Mouse (Mus musculus) erythroblast, embryonic 14.5 days (primary cell): ENCODE data around the gene Slc25a21. TPM values are rescaled to one million over a fixed set of nuclear protein-coding genes. Genes with fewer than 3 reads are reported as not detected.

Experiments
- H3K27me3 ChIP-seq: 2 replicates; pipeline ENCODE4 v1.6.1; 2012; ENCODE audit warnings: inconsistent platforms; ENCODE audit not compliant: control insufficient read depth
- H3K36me3 ChIP-seq: 2 replicates; pipeline ENCODE4 v1.6.1; 2012; ENCODE audit warnings: mild to moderate bottlenecking, inconsistent platforms; ENCODE audit not compliant: control insufficient read depth
- H3K4me1 ChIP-seq: 2 replicates; pipeline ENCODE4 v1.6.1; 2012; ENCODE audit warnings: inconsistent platforms; ENCODE audit not compliant: control insufficient read depth
- H3K4me3 ChIP-seq: replicated peaks from 2 replicates; pipeline ENCODE3; 2012; ENCODE audit warnings: moderate library complexity, mild to moderate bottlenecking, inconsistent platforms
- H3K9me3 ChIP-seq: 2 replicates; pipeline ENCODE4 v1.6.1; 2012; ENCODE audit warnings: low read length, inconsistent platforms, mixed read lengths; ENCODE audit not compliant: control insufficient read depth
- GATA1 ChIP-seq: IDR thresholded peaks from 2 replicates; pipeline ENCODE4 v1.6.1; 2012; ENCODE audit warnings: low read length, inconsistent platforms, mixed read lengths
- TAL1 ChIP-seq: IDR thresholded peaks from 3 replicates; pipeline ENCODE4 v1.6.1; 2012; ENCODE audit warnings: low read length, inconsistent platforms, mixed read lengths
- polyA plus RNA-seq: library from polyadenylated mRNA; stranded (reverse); fragments of >175 nt; gene quantifications from 2 replicates; pipeline ENCODE4 v1.2.3, GENCODE M21; 2012

Slc25a21 gene
- polyA plus RNA-seq, 1 experiment: 5.0 TPM

DNA sequence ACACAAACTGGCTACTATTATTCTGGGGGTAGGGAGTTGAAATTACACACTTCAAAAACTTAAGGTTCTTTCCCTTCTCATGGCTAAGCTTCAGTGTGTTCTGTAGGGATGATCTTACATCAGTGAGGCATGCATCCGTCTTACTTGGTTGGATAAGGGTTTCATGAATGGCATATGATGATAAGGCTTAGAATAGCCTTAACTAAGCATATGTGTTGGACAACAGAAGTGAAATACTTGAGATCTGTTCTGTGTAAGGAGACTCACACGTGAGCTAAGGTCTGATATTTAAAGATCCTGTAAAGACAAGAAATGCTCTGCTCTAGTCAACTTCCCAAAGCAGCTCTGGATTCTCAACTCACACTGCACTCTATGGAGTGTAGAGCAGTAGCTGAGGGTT, 11.1 kb downstream of the Slc25a21 start:
- Histone ChIP-seq H3K36me3 (peaks cover 13% of the 10 kb centered on the region), H3K9me3 (no peaks in the 10 kb centered on the region), H3K4me1 (peaks cover 49% of the 10 kb centered on the region), H3K27me3 (no peaks in the 10 kb centered on the region), H3K4me3 (no peak overlapping the region)
- TF ChIP-seq TAL1 (no peak), GATA1 (no peak)

DNA sequence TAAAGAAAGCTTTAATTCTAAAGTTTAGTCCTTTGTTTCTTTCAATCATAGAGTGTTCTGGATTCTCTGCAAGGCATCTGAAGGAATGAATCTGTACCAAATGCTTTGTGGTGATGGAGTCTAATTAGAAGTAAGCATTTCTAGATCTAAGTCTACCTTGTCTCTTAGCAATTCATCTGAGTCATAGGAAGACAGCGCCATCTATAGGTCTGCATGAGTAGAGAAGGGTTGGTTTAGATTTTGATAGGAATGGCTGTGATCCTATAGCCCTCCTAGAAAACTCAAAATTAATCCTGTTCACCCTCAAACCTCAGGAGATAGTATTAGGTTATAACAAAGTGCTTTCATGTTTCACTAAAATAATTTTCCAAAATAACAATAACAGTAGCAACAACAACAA, 11.8 kb downstream of the Slc25a21 start:
- Histone ChIP-seq H3K4me3 (no peak overlapping the region), H3K36me3 (peaks cover 12% of the 10 kb centered on the region), H3K4me1 (peaks cover 52% of the 10 kb centered on the region), H3K9me3 (no peaks in the 10 kb centered on the region), H3K27me3 (no peaks in the 10 kb centered on the region)
- TF ChIP-seq TAL1 (no peak), GATA1 (no peak)

DNA sequence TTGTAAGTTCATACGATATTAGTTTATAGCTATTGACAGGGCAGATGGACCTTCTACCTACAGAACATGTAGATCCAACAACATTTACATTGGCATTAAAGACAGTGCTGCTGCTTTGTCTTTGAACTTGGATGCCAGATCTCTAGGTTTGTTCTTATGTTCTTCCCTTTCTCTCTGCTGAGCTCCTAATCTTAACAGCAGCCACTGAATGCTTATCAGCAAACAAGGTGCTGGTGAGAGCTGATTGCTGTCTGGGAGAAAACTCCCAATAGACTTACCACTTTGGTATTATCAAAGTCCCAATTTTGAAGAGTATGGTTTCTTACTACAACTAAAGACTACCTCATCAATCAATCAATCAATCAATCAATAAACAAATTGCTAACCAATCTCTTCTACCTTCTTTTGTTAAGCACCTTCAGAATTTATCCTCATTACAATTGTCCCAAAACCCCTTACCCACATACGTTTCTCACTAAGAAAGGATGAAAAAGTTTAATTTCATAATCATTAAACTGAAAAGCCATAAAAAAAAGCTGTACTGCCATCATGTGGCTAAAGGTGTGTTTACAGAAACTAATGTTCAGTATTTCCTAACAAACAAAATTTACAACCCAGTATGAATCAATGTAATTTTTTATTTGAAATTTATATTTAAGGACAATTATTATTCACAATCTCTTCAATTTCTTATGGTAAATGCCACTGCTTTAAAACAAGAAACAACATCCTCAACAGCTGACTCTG, 12.7 kb downstream of the Slc25a21 start:
- H3K4me3 ChIP-seq: peak overlapping the region; percentile 23
- no peaks in the 10 kb centered on the region for H3K27me3 ChIP-seq
- peaks cover 12% of the 10 kb centered on the region for H3K36me3 ChIP-seq
- H3K9me3 ChIP-seq: no peaks in the 10 kb centered on the region
- peak; percentile 74 for TF ChIP-seq GATA1
- TF ChIP-seq TAL1: peak; percentile 63
- H3K4me1 ChIP-seq: peaks cover 58% of the 10 kb centered on the region

DNA sequence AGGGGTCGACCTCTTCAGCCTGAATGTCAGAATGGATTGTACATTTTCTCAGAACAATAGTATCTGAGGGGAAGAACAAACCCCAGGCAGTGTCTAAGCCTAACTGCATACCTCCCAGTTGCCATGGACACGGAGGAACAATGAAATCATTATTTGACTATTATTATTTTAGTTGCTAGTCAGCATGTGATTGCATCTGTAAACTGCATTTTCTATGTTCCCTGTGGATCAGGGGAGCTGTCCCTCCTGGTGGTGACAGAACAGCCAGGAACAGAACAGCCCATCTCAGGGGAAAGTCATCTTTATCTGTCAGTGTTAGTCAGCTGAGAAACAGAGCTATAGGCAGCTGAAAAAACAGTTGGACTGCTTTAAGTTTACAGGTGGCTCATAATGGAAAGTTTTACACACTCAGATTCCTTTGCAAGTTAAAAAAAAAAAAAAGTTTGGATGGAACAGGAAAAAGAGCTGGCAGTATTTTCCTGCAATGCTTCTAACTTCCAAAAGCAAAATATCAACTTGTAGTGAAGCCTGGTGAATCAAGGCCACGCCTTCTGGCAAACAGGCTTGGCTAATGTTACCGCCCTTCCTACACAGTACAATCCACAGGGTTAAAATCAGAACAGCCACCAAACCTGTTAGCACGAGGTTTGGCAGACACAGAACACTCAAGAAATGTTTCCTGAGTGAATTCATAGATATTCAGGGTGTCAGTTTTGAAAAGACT, 17.6 kb downstream of the Slc25a21 start:
- H3K4me3 ChIP-seq: no peak overlapping the region
- H3K36me3 ChIP-seq: peaks cover 18% of the 10 kb centered on the region
- H3K27me3 ChIP-seq: no peaks in the 10 kb centered on the region
- no peaks in the 10 kb centered on the region for H3K9me3 ChIP-seq
- TF ChIP-seq TAL1: no peak
- TF ChIP-seq GATA1: no peak
- H3K4me1 ChIP-seq: peaks cover 36% of the 10 kb centered on the region

DNA sequence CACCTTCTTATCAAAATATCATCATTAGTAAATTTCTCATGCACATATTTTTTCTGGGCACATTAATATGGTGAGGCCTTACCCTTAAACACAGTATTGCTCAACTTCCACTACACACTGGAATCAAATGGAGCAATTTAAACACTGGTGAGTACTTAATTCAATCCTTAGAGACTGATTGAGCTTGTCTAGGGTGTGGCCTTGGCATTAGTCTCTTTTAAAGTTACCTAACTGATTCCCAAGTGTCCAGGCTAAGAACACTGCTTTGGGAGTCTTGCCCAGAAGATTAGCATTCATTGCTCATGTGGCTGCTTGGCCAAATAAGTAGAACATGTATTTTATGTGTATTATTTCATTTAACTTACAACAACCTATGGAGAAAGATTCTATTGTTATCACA, 18.5 kb downstream of the Slc25a21 start:
- H3K36me3 ChIP-seq: peaks cover 16% of the 10 kb centered on the region
- H3K4me1 ChIP-seq: peaks cover 28% of the 10 kb centered on the region
- TF ChIP-seq GATA1 (no peak), TAL1 (no peak)
- no peaks in the 10 kb centered on the region for H3K27me3 ChIP-seq
- H3K9me3 ChIP-seq: no peaks in the 10 kb centered on the region
- no peak overlapping the region for H3K4me3 ChIP-seq

DNA sequence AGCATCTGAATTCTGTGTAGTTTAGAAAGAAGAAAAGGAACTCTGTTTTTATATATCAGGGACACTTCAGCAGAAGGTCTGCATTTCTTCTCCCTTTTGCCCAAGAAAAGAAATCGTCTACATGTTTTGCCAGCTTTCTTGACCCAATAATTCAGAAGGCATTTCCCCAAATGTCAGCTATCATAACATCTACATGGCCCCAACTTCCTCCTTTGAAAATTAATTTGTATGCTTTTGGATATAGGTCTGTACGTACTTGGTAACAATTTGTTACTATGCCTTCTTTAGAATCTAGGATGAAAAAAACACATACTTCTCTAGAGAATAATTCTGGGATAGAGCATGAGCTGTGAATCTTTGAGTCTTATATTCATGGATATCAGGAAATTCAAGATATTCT, 34.0 kb downstream of the Slc25a21 start:
- Histone ChIP-seq H3K9me3 (no peaks in the 10 kb centered on the region), H3K27me3 (no peaks in the 10 kb centered on the region), H3K4me1 (peaks cover 8% of the 10 kb centered on the region), H3K4me3 (no peak overlapping the region), H3K36me3 (peaks cover 42% of the 10 kb centered on the region)
- TF ChIP-seq TAL1: no peak
- no peak for TF ChIP-seq GATA1

DNA sequence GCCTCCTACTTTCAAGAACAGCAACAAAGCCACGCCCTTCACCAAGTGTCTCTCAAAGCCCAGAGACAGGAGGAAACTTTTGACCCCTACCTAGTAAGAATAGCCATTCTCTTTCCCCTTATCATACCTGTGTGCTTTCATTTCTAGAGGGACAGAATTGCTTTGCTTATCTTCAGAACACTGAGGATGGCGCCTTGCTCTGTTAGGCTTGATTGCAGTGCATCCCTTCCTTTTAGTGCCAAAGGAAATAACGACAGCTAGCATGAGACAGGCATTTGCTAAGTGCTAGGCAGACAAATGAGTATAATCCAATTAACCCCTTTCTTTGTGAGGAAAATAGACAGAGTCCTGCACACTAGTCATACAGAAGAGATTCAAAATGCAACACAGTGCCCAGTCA, 34.4 kb downstream of the Slc25a21 start:
- H3K9me3 ChIP-seq: no peaks in the 10 kb centered on the region
- H3K27me3 ChIP-seq: no peaks in the 10 kb centered on the region
- TF ChIP-seq TAL1 (no peak), GATA1 (no peak)
- no peak overlapping the region for H3K4me3 ChIP-seq
- peaks cover 42% of the 10 kb centered on the region for H3K36me3 ChIP-seq
- H3K4me1 ChIP-seq: peaks cover 8% of the 10 kb centered on the region

DNA sequence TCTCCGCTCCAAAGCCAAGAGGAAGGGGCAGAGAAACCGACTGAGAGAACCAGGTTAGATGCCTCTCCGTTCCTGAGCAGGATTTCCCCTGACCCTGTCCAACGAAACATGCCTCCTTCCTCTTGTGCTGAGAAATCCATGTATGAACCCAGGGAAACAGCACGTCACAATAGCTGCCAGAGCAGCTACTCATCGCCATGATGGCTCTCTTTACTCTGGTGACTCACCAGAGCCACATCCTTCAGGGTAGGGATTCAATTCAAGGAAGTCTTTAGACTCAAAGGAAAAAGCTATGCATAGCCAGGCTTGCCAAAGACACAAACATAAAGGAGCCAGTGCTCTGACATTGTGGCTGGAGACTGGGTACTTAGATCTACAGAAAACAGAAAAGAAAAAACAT, 37.4 kb downstream of the Slc25a21 start:
- H3K27me3 ChIP-seq: no peaks in the 10 kb centered on the region
- H3K36me3 ChIP-seq: peaks cover 46% of the 10 kb centered on the region
- H3K9me3 ChIP-seq: no peaks in the 10 kb centered on the region
- no peak for TF ChIP-seq GATA1
- TF ChIP-seq TAL1: no peak
- H3K4me1 ChIP-seq: peaks cover 12% of the 10 kb centered on the region
- H3K4me3 ChIP-seq: no peak overlapping the region

DNA sequence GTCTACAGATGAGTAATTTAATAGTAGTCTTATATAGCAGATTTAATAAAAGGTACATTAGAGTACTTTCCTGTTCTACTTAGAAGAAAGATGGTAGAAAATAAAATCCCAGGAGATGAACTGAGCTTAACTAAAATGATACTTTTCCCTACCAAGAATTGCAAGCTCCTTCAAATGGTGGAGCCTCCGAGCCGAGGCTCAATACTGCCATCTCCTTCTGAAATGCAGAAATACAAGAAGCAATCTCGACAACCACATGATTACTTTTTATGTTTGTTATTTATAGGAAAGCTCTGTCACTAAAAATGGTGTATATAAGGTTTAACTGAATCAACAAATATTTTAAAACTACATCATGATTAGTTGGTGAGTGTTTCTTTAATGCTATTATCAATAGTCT, 39.0 kb downstream of the Slc25a21 start:
- Histone ChIP-seq H3K36me3 (peaks cover 53% of the 10 kb centered on the region), H3K9me3 (no peaks in the 10 kb centered on the region), H3K27me3 (no peaks in the 10 kb centered on the region), H3K4me3 (no peak overlapping the region), H3K4me1 (peaks cover 14% of the 10 kb centered on the region)
- TF ChIP-seq TAL1 (no peak), GATA1 (no peak)
